Comparison of ENCODE assay signal across 9 mouse cellular contexts in the genomic region with DNA sequence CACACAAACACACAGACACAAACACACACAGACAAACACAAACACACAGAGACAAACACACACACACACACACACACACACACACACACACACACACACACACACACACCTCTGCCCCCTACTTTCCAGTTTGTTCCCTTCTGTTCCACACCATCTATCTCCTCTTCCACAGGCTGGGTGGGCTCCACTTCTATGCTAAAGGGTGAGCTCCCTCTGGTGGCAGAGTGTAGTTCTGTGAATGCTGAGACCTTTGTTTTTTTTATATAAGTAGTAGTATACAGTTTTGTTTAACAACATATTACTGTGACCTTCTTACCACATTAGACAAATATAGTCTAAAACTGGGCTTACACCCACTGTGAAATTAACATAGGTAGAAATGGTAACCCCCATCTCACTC.
DNase-seq lines count a peak whose midpoint lies in the region; ATAC-seq and TF ChIP-seq lines count a peak whose summit lies in the region.
"Had no signal": no experiment of that assay in that cellular context is flagged by ENCODE, and none has a peak within 500 bp of the region (broad histone marks: within the 10 kb centered on the region; RNA-seq: fewer than 3 reads in every experiment).

No protein-coding gene starts in this region.

- POLR2A ChIA-PET in Patski (lab: Charles Lee), result no interaction called here

- no peak overlapping the region for H3K27ac ChIP-seq in embryonic facial prominence, embryonic 11.5 days (replicated peaks; ENCODE audit: low read depth, low read length)
- no peak overlapping the region for H3K27ac ChIP-seq in stomach, postnatal 0 days (replicated peaks)
- H3K27ac ChIP-seq: liver, embryonic 15.5 days had no signal

- no peaks in the 10 kb centered on the region for H3K9me3 ChIP-seq in embryonic facial prominence, embryonic 11.5 days (replicated peaks; ENCODE audit: control insufficient read depth, low read length)
- H3K9me3 ChIP-seq in stomach, postnatal 0 days (ENCODE audit: control insufficient read depth, low read length), result no peaks in the 10 kb centered on the region
- H3K9me3 ChIP-seq: liver, embryonic 15.5 days had no signal

- H3K4me2 ChIP-seq in embryonic facial prominence, embryonic 11.5 days (ENCODE audit: low read depth, low read length), result no peak overlapping the region
- no peak overlapping the region for H3K4me2 ChIP-seq in stomach, postnatal 0 days (replicated peaks; ENCODE audit: low read depth)
- H3K4me2 ChIP-seq: liver, embryonic 15.5 days had no signal

- no peaks in the 10 kb centered on the region for H3K4me1 ChIP-seq in embryonic facial prominence, embryonic 11.5 days (ENCODE audit: control insufficient read depth, insufficient read depth, low read length)
- no peaks in the 10 kb centered on the region for H3K4me1 ChIP-seq in stomach, postnatal 0 days (replicated peaks; ENCODE audit: control insufficient read depth, insufficient read depth)
- H3K4me1 ChIP-seq: liver, embryonic 15.5 days had no signal

- no peak for ATAC-seq in Patski
- no peak for ATAC-seq in embryonic facial prominence, embryonic 11.5 days (replicated peaks; ENCODE audit: insufficient number of reproducible peaks, low FRiP score, low TSS enrichment, low read depth)
- ATAC-seq in stomach, postnatal 0 days (ENCODE audit: low FRiP score, low TSS enrichment), result no peak

- no peaks in the 10 kb centered on the region for H3K36me3 ChIP-seq in embryonic facial prominence, embryonic 11.5 days (replicated peaks; ENCODE audit: control insufficient read depth, insufficient read depth, low read depth, low read length)
- no peaks in the 10 kb centered on the region for H3K36me3 ChIP-seq in stomach, postnatal 0 days (ENCODE audit: control insufficient read depth, insufficient read depth, low read length)
- H3K36me3 ChIP-seq: liver, embryonic 15.5 days had no signal

- H3K9ac ChIP-seq in embryonic facial prominence, embryonic 11.5 days (replicated peaks; ENCODE audit: low read length), result no peak overlapping the region
- H3K9ac ChIP-seq in stomach, postnatal 0 days (ENCODE audit: low read length), result no peak overlapping the region
- H3K9ac ChIP-seq: liver, embryonic 15.5 days had no signal

- CTCF ChIA-PET in Patski (lab: Charles Lee), result interaction anchor here (1.5 to 4.6 kb wide), 3 partner anchors 32 to 180 kb away, joined by 3 to 36 read pairs (median 5); no protein-coding TSS in a partner anchor

- intact Hi-C loops in heart, postnatal 10 days (cut with DNase I), result loop anchor here (1.0 to 5.0 kb wide), 2 partner anchors 35 to 182 kb away; no protein-coding TSS in a partner anchor

- H3K4me3 ChIP-seq in embryonic facial prominence, embryonic 11.5 days (ENCODE audit: low read depth, low read length), result no peak overlapping the region
- no peak overlapping the region for H3K4me3 ChIP-seq in stomach, postnatal 0 days (ENCODE audit: low read depth, low read length)
- H3K4me3 ChIP-seq: liver, embryonic 15.5 days had no signal

- TF ChIP-seq EP300 in stomach, postnatal 0 days (optimal IDR thresholded peaks at IDR 0.05), result no peak

- peak; percentile 56 to 69 for DNase-seq in heart, postnatal 10 days
- no peak for DNase-seq in heart, adult 9 months (ENCODE audit: low spot score in 2 of 2)
- peak; percentile 67 to 72 for DNase-seq in B cell, adult 2 months
- DNase-seq in Patski (ENCODE audit: low read depth, low spot score), result no peak
- peak; percentile 75 for DNase-seq in embryonic facial prominence, embryonic 11.5 days (ENCODE audit: low spot score)
- DNase-seq in kidney, postnatal 4 days, result peak; percentile 77
- DNase-seq in lung, postnatal 36 days, result peak; percentile 77
- peak; percentile 30 for DNase-seq in stomach, postnatal 0 days (ENCODE audit: low spot score)

- H3K27me3 ChIP-seq in Patski, result no peaks in the 10 kb centered on the region
- H3K27me3 ChIP-seq in embryonic facial prominence, embryonic 11.5 days (ENCODE audit: control insufficient read depth, insufficient read depth, low read length), result no peaks in the 10 kb centered on the region
- no peaks in the 10 kb centered on the region for H3K27me3 ChIP-seq in stomach, postnatal 0 days (ENCODE audit: control insufficient read depth, insufficient read depth, low read length)
- H3K27me3 ChIP-seq: liver, embryonic 15.5 days had no signal

- in situ Hi-C loops in Patski (cut with MboI; ENCODE audit: low pct_unique_long_range_greater_than_20kb), result no loop called here

- TF ChIP-seq CTCF in Patski (IDR thresholded peaks at IDR 0.05), result peak; percentile 63
- TF ChIP-seq CTCF in stomach, postnatal 0 days (IDR thresholded peaks at IDR 0.05; ENCODE audit: low read depth), result peak; percentile 86

Comparison
In these comparisons a context has a peak if more than half of its experiments do, and no peak if none do; other contexts are left out.
1. DNase-seq: peak in heart, postnatal 10 days (2 of 2), B cell, adult 2 months (2 of 2), embryonic facial prominence, embryonic 11.5 days (single experiment), kidney, postnatal 4 days (2 of 2), lung, postnatal 36 days (single experiment) and stomach, postnatal 0 days (single experiment); none in heart, adult 9 months (0 of 2) and Patski (single experiment).